Mouse (Mus musculus): Measurements from ENCODE around the gene Klhdc7a. TPM values are rescaled to one million over a fixed set of nuclear protein-coding genes. Genes with fewer than 3 reads are reported as not detected.

Gene Klhdc7a
- total RNA-seq, 2 experiments from 2014 or later: 0.99 to 1.1 TPM

Small RNA genes lying within 50 kb of the gene (microRNA-seq; reads per million reads assigned to microRNA genes)
- gene Mir2139: not detected

Other genes starting within 250 kb of the Klhdc7a start
- gene Pax7, start 134.5 kb downstream of the Klhdc7a start, total RNA-seq (2021): not detected